Mouse (Mus musculus) Patski (cell line): ENCODE measurements around the gene Them4. TPM values are rescaled to one million over a fixed set of nuclear protein-coding genes. Genes with fewer than 3 reads are reported as not detected.

Experiments used
- ATAC-seq: fragments of 100-300 bp; one replicate; pipeline ENCODE4 v1.8.0; 2021
- CTCF ChIA-PET: fragments of 350-600 bp; sonication (Branson Sonifier 250); formaldehyde crosslinking; loops from one replicate; lab custom pipeline; 2022; ENCODE audit warnings: inconsistent platforms; lab: Charles Lee
- POLR2A ChIA-PET: fragments of 350-600 bp; sonication (Branson Sonifier 250); formaldehyde crosslinking; loops from one replicate; lab custom pipeline; 2022; ENCODE audit warnings: antibody characterized with exemption, inconsistent platforms; lab: Charles Lee
- DNase-seq: peaks from one replicate; pipeline ENCODE4 v3.0.0-alpha.2; 2011; ENCODE audit warnings: low read depth, low spot score
- H3K27me3 ChIP-seq: fragments of 371-371 bp; one replicate; pipeline ENCODE4 v1.5.1; 2021
- CTCF ChIP-seq: fragments of 100-300 bp; IDR thresholded peaks from one replicate; pipeline ENCODE4 v1.5.1; 2021
- in situ Hi-C: fragments of 300-500 bp; cut with MboI; formaldehyde crosslinking; loops from 3 replicates; pipeline ENCODE4 v1.11.1; 2018; ENCODE audit warnings: low pct_unique_long_range_greater_than_20kb, mixed read lengths
- polyA plus RNA-seq: library from polyadenylated mRNA; unstranded; gene quantifications from one replicate; pipeline ENCODE4 v1.2.3, GENCODE M21; 2021

Gene Them4
- polyA plus RNA-seq, 1 experiment from 2014 or later, result 12.2 TPM

DNA sequence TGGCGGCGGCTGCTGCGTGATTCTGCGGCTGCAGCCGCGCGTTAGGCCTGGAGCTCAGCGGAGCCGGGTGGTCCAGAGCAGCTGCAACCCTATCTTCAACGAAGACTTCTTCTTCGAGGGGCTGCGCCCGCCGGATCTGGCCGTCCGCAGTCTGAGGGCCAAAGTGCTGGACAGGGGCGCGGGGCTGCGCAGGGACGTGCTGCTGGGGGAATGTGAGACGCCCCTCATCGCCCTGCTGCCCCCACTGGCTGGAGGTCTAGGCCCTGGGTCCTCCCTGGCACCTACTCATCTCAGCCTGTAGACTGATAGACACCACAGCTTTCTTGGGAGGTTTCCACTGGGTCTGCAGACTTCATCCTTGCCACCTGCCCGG, 54.3 kb downstream of the Them4 start:
- DNase-seq (no peak), ATAC-seq (no peak)
- CTCF ChIA-PET, result interaction anchor here (1.7 kb wide), 1 partner anchor 9 kb away, joined by 4 read pairs; no protein-coding TSS in a partner anchor
- in situ Hi-C loops, result loop anchor here (25.0 kb wide), 1 partner anchor 602 kb away; the partner anchor contains the start of gene Gm5773
- no peak for TF ChIP-seq CTCF
- H3K27me3 ChIP-seq, result peaks cover 20% of the 10 kb centered on the region
- POLR2A ChIA-PET, result interaction anchor here (0.7 kb wide), 1 partner anchor 79 kb away, joined by 3 read pairs; the partner anchor contains the start of gene Mrpl9

DNA sequence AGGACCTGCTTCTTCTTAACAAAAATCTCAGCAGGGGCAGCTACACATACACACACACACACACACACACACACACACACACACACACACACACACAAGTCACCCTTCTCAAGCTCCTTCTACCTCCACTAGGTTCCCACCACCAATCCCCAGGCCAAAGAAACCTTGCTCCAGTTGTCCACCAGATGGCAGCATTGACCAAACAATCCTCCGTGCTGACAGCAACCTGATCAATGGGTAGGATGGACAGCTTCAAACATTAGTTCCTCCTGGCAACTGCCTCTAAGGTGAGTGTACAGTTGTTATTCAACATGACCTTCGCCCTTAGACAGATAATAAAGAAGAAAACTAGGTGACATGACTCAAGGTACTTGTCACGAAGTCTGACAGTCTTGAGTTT, 56.9 kb downstream of the Them4 start:
- in situ Hi-C loops, result loop anchor here (5.0 to 25.0 kb wide), 4 partner anchors 76 to 604 kb away; partner anchors contain the start of genes Gm5773, Mrpl9 and Oaz3
- peaks cover 15% of the 10 kb centered on the region for H3K27me3 ChIP-seq
- POLR2A ChIA-PET, result interaction anchor here (0.6 to 1.6 kb wide), 3 partner anchors 16 to 235 kb away, joined by 3 to 4 read pairs (median 3); no protein-coding TSS in a partner anchor
- peak; percentile 49 for ATAC-seq
- no peak for TF ChIP-seq CTCF
- CTCF ChIA-PET, result interaction anchor here (0.7 to 2.7 kb wide), 30 partner anchors 9 to 482 kb away, joined by 3 to 16 read pairs (median 4); no protein-coding TSS in a partner anchor
- no peak for DNase-seq

GRCm38 (mm10) chr3:94367511-94367910, 57.6 kb downstream of the Them4 start:
- in situ Hi-C loops, result loop anchor here (5.0 to 25.0 kb wide), 4 partner anchors 75 to 605 kb away; partner anchors contain the start of genes Gm5773, Mrpl9 and Oaz3
- CTCF ChIA-PET, result interaction anchor here (0.7 to 2.7 kb wide), 22 partner anchors 10 to 356 kb away, joined by 3 to 16 read pairs (median 4); no protein-coding TSS in a partner anchor
- peaks cover 15% of the 10 kb centered on the region for H3K27me3 ChIP-seq
- no peak for ATAC-seq
- POLR2A ChIA-PET, result interaction anchor here (0.9 to 1.6 kb wide), 3 partner anchors 15 to 78 kb away, joined by 3 to 4 read pairs (median 3); partner anchors contain the start of genes Mrpl9 and Oaz3
- DNase-seq, result no peak
- TF ChIP-seq CTCF, result no peak

DNA sequence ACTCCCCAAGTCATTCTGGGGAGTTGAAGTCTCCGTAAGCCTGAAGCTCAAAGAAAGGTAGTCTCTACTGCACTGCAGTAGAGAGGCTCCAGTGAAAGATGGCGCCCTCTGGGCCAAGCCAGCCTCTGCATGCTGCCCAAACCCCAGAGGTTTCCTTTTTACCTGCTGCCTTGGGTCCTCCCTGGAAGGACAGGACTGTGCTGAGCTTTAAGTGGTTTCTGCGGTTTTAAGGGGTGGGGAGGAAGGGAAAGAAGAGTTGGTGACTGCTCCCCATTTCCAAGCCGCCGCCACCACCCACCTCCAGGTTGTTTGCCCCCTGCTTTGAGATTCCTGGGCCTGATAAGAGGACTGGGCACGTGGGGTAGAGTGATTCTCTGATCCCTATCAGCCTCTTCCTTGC, 58.7 kb downstream of the Them4 start:
- DNase-seq (no peak), ATAC-seq (no peak)
- peaks cover 10% of the 10 kb centered on the region for H3K27me3 ChIP-seq
- ChIA-PET POLR2A (interaction anchor here (1.1 to 1.4 kb wide), 2 partner anchors 75 to 76 kb away, joined by 3 read pairs; partner anchors contain the start of genes Mrpl9 and Oaz3), CTCF (interaction anchor here (0.9 to 2.7 kb wide), 5 partner anchors 12 to 535 kb away, joined by 3 to 13 read pairs (median 3); no protein-coding TSS in a partner anchor)
- no peak for TF ChIP-seq CTCF
- in situ Hi-C loops, result loop anchor here (5.0 to 25.0 kb wide), 4 partner anchors 74 to 606 kb away; partner anchors contain the start of genes Gm5773, Mrpl9 and Oaz3

DNA sequence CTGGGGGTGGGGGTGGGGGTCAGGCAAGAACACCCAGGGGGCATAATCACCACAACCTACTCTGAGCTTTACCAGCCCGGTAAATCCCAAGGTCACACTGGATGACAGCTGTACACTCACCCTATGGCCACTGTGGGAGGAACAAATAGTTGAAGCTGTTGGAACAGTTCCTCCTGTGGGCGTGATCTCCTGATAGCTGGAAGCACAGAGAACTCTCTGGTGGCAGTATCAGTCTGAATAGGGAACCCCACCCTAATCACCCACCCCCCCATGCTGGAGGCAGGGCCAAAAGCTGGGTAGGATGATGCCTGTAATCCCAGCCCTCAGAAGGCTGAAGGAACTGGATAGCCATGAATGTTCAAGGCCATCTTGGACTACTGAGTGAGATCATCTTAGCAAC, 59.8 kb downstream of the Them4 start:
- peaks cover 4% of the 10 kb centered on the region for H3K27me3 ChIP-seq
- no peak for TF ChIP-seq CTCF
- CTCF ChIA-PET, result interaction anchor here (1.1 to 1.5 kb wide), 4 partner anchors 20 to 232 kb away, joined by 3 to 5 read pairs (median 4); no protein-coding TSS in a partner anchor
- in situ Hi-C loops, result loop anchor here (5.0 to 25.0 kb wide), 4 partner anchors 73 to 607 kb away; partner anchors contain the start of genes Gm5773, Mrpl9 and Oaz3
- ATAC-seq (no peak), DNase-seq (no peak)
- POLR2A ChIA-PET, result interaction anchor here (0.9 kb wide), 1 partner anchor 74 kb away, joined by 3 read pairs; the partner anchor contains the start of genes Mrpl9 and Oaz3

DNA sequence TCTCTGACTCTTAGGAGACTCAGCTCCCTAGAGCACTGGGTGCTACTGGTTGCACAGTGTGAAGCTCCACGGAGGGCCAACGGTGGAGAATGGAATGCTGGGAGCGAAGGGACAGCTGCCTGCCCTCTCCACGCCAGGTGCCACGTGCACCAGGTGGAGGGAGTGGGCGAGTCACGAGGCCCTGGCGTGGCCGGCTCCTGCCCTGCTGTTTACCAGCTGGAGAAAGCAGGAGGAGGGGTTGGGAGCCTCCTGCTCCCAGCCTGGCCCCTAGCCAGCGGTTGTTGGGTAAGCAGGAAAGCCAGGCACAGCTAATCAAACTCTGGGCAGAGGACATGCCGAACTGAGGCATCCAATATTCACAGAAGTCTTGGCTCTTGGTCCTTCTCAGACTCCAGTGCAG, 61.7 kb downstream of the Them4 start:
- TF ChIP-seq CTCF, result no peak
- in situ Hi-C loops, result loop anchor here (25.0 kb wide), 1 partner anchor 609 kb away; the partner anchor contains the start of gene Gm5773
- ChIA-PET POLR2A (no interaction called here), CTCF (interaction anchor here (0.9 to 1.1 kb wide), 2 partner anchors 11 to 84 kb away, joined by 3 read pairs; no protein-coding TSS in a partner anchor)
- peak; percentile 60 for DNase-seq
- H3K27me3 ChIP-seq, result no peaks in the 10 kb centered on the region
- ATAC-seq, result peak; percentile 36

DNA sequence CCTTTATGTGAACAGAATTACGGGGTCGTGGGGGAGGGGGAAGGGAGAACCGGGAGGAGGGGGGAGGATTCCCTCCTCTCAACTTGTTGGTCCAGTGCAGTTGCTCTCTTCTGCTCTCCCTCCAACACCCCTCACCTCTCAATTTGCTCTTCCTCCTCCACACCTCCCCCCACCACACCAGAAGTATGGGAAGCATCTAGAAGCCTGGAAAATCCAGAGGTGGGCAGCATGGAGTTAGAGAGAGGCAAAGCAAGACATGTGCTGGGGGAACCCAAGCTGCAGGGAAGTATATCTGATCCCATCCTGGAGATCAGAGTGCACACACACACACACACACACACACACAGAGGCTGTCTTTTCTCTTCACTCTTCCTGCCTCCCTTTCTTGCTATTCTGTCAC, 62.1 kb downstream of the Them4 start:
- ATAC-seq (no peak), DNase-seq (no peak)
- in situ Hi-C loops, result loop anchor here (25.0 kb wide), 1 partner anchor 610 kb away; the partner anchor contains the start of gene Gm5773
- ChIA-PET CTCF (interaction anchor here (0.9 kb wide), 1 partner anchor 10 kb away, joined by 3 read pairs; no protein-coding TSS in a partner anchor), POLR2A (no interaction called here)
- no peak for TF ChIP-seq CTCF
- H3K27me3 ChIP-seq, result no peaks in the 10 kb centered on the region

DNA sequence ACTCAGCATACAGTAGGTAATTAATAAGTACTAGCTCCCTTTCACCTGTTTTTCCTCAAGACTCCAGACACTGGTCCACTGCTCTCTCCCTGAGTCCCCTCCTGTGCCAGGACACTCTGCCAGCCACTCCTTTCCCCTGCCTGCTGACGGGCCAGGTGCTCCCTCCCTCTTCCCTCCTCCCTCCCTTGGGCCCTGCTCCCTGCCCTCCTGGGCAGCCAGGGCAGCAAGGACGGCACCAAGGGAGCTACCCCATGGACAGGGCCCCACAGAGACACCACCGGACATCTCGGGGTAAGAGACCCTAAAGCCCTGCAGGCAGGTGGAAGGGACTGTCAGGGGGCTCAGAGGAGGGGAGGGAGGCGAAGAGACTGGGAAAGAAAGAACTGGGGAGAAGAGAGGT, 62.8 kb downstream of the Them4 start, which contains the start of gene Rorc:
Rorc (plus strand) TSS at position 154 of the 400 bp plus-strand sequence.
- in situ Hi-C loops, result loop anchor here (25.0 kb wide), 1 partner anchor 610 kb away; the partner anchor contains the start of gene Gm5773
- no peak for TF ChIP-seq CTCF
- ChIA-PET CTCF (no interaction called here), POLR2A (no interaction called here)
- no peaks in the 10 kb centered on the region for H3K27me3 ChIP-seq
- ATAC-seq (peak; percentile 48), DNase-seq (no peak)

DNA sequence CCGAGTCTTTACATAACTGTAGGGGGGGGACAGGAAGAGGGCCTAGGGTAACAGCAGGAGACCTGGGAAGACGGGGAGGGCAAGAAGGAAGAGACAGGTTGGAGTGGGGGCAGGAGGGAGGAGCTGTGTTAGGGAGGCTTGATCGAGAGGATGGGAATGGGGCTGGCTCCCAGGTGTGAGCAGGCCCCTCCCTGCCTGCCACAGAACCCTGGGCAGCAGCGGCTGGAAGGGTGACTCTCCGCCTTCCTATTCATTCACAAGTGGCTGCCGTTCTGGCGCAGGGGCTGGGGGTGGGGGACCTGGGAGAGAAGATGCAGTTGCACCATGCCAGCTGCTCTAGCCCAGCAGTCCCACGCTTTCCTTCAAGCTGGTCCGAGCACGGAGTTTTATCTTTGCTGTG, 63.2 kb downstream of the Them4 start:
- DNase-seq (no peak), ATAC-seq (peak; percentile 11)
- POLR2A ChIA-PET, result no interaction called here
- no peaks in the 10 kb centered on the region for H3K27me3 ChIP-seq
- in situ Hi-C loops, result loop anchor here (25.0 kb wide), 1 partner anchor 611 kb away; the partner anchor contains the start of gene Gm5773
- TF ChIP-seq CTCF, result no peak
- CTCF ChIA-PET, result no interaction called here

GRCm38 (mm10) chr3:94373597-94374011, 63.7 kb downstream of the Them4 start:
- CTCF ChIA-PET, result interaction anchor here (1.0 kb wide), 1 partner anchor 135 kb away, joined by 3 read pairs; no protein-coding TSS in a partner anchor
- H3K27me3 ChIP-seq, result no peaks in the 10 kb centered on the region
- ATAC-seq (no peak), DNase-seq (no peak)
- TF ChIP-seq CTCF, result no peak
- in situ Hi-C loops, result loop anchor here (25.0 kb wide), 1 partner anchor 611 kb away; the partner anchor contains the start of gene Gm5773
- POLR2A ChIA-PET, result no interaction called here
